Mouse (Mus musculus) T-helper 1 cell (primary cell): Measurements from ENCODE around the gene Boll.

Source experiments
- in situ Hi-C: fragments of 300-600 bp; cut with MboI, MseI; formaldehyde crosslinking; loops from one replicate; pipeline ENCODE4 v1.15.1; 2025; ENCODE audit warnings: high pct_unique_total_duplicates

Boll gene

GRCm38 (mm10) chr1:55208500-55209140, 154.6 kb downstream of the Boll start:
- in situ Hi-C loops = no loop called here

GRCm38 (mm10) chr1:55207561-55207960, 155.7 kb downstream of the Boll start:
- in situ Hi-C loops = no loop called here

GRCm38 (mm10) chr1:55205808-55206327, 157.4 kb downstream of the Boll start:
- in situ Hi-C loops = no loop called here

- in situ Hi-C loops = no loop called here
These were observed 161.2 kb downstream of the Boll start for GRCm38 (mm10) chr1:55201850-55202752.

- in situ Hi-C loops = no loop called here
These were observed 164.6 kb downstream of the Boll start for GRCm38 (mm10) chr1:55198719-55199118.
